In the genomic region with DNA sequence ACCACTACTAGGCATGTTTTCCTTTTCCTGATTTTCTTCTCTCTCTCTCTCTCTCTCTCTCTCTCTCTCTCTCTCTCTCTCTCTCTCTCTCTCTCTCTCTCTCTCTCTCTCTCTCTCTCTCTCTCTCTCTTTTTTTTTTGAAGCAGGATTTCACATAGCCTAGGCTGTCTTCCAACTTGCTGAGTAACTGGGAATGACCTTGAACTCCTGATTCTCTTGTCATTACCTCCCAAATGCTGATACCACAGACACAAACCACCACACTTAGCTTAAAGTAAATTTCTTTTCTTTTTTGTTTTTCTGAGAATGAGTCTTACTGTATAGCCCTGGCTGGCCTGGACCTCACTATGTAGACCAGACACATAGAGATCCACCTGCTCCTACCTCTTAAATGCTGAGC, we compare ENCODE assay signal across 24 mouse cellular contexts. TPM values are rescaled to one million over a fixed set of nuclear protein-coding genes. Genes with fewer than 3 reads are reported as not detected.
DNase-seq lines count a peak whose midpoint lies in the region; TF ChIP-seq lines count a peak whose summit lies in the region.
"Had no signal": no experiment of that assay in that cellular context is flagged by ENCODE, and none has a peak within 500 bp of the region (broad histone marks: within the 10 kb centered on the region; RNA-seq: fewer than 3 reads in every experiment).

No protein-coding gene starts in this region.

- TF ChIP-seq CTCF in liver, adult 2 months (IDR thresholded peaks at IDR 0.05; ENCODE audit: low read depth, low read length), result no peak

- H3K4me1 ChIP-seq in liver, adult 2 months (ENCODE audit: control insufficient read depth, insufficient read depth, low read length), result peaks cover 15% of the 10 kb centered on the region
- peaks cover 5% of the 10 kb centered on the region for H3K4me1 ChIP-seq in brown adipose tissue, adult 24 weeks (ENCODE audit: control insufficient read depth, insufficient read depth, insufficient read length, low read length)

- DNase-seq in adrenal gland, postnatal 36 days, result peak; percentile 22 to 57
- no peak for DNase-seq in adrenal gland, postnatal 4 days (ENCODE audit: low spot score in 2 of 2)
- DNase-seq in liver, adult 2 months (ENCODE audit: extremely low read depth, low read depth, low spot score), result peak; percentile 91
- DNase-seq in liver, result no peak
- peak; percentile 29 for DNase-seq in 3T3-L1 (ENCODE audit: low read depth, low spot score)
- no peak for DNase-seq in kidney, adult 11 months
- no peak for DNase-seq in cerebellum, postnatal 4 days (ENCODE audit: low spot score in 2 of 2)
- DNase-seq: cerebellum, adult 11 months; cerebellum, postnatal 14 days; embryo, embryonic 11 days; kidney, adult 8-10 months; kidney, postnatal 14 days; layer of hippocampus, postnatal 36 days; right cerebral cortex, postnatal 4 days had no signal

- no peak overlapping the region for H3K4me3 ChIP-seq in liver, adult 2 months (ENCODE audit: insufficient read depth, low read depth, low read length)
- no peak overlapping the region for H3K4me3 ChIP-seq in brown adipose tissue, adult 24 weeks (ENCODE audit: insufficient read depth, low read depth, low read length)
- H3K4me3 ChIP-seq: forebrain, embryonic 15.5 days; layer of hippocampus, adult 2 months; neural tube, embryonic 12.5 days had no signal

- no peak for TF ChIP-seq POLR2A in liver, adult 2 months (IDR thresholded peaks at IDR 0.05; ENCODE audit: extremely low read depth, insufficient read depth, low read length)

- no peaks in the 10 kb centered on the region for H3K27me3 ChIP-seq in liver, adult 2 months (ENCODE audit: control insufficient read depth, insufficient read depth, low read length)
- H3K27me3 ChIP-seq: forebrain, embryonic 15.5 days; neural tube, embryonic 12.5 days had no signal

- H3K27ac ChIP-seq in liver, adult 2 months (replicated peaks; ENCODE audit: insufficient read depth, low read depth, low read length), result peak overlapping the region; percentile 89
- H3K27ac ChIP-seq in brown adipose tissue, adult 24 weeks (replicated peaks; ENCODE audit: low read depth, low read length), result peak overlapping the region; percentile 80
- H3K27ac ChIP-seq: forebrain, embryonic 15.5 days; layer of hippocampus, adult 2 months; neural tube, embryonic 12.5 days; stomach, postnatal 0 days had no signal

- H3K9ac ChIP-seq in liver, adult 2 months (ENCODE audit: low read depth, low read length), result peak overlapping the region; percentile 29; the same call in 1 of the 2 replicates
- H3K9ac ChIP-seq: forebrain, embryonic 15.5 days; neural tube, embryonic 12.5 days had no signal

- H3K79me2 ChIP-seq in liver, adult 2 months (ENCODE audit: control insufficient read depth, insufficient read depth, low read length), result peaks cover 12% of the 10 kb centered on the region; the same call in 1 of the 2 replicates

- H3K36me3 ChIP-seq in liver, adult 2 months (ENCODE audit: control insufficient read depth, insufficient read depth, low read length), result no peaks in the 10 kb centered on the region; the same call in 1 of the 2 replicates

RNA-seq across cellular contexts. Expression of a gene that starts 4.0 kb away (rescaled TPM):
- 100 to 1,000 TPM in 1 of 2 experiments, 10 to 100 TPM in 1; 86.1 to 103 TPM for total RNA-seq in adrenal gland, postnatal 36 days (2021)
- total RNA-seq in adrenal gland, postnatal 4 days (2021), result 10 to 100 TPM; 66.0 to 70.6 TPM
- 56.1 and 56.6 TPM in 2 replicates for total RNA-seq in liver, adult 2 months (2014; rRNA removed)
- polyA plus RNA-seq in liver, adult 2 months (2012; rRNA removed), result 28.6 and 39.1 TPM in 2 replicates
- 46.6 and 46.8 TPM in 2 replicates for polyA plus RNA-seq in brown adipose tissue, adult 24 weeks (2012; ENCODE audit: insufficient read depth, insufficient read length, missing spikeins)

RNA-seq across cellular contexts. Expression of a gene that starts 15.2 kb away (rescaled TPM):
- total RNA-seq in adrenal gland, postnatal 36 days (2021), result 1 to 10 TPM; 6.6 to 7.7 TPM
- total RNA-seq in adrenal gland, postnatal 4 days (2021), result 1 to 10 TPM; 8.9 to 9.2 TPM
- total RNA-seq in liver, adult 2 months (2014; rRNA removed), result 1.4 and 2.2 TPM in 2 replicates
- 1.7 and 2.1 TPM in 2 replicates for polyA plus RNA-seq in liver, adult 2 months (2012; rRNA removed)
- polyA plus RNA-seq in brown adipose tissue, adult 24 weeks (2012; ENCODE audit: insufficient read depth, insufficient read length, missing spikeins), result 8.8 and 12.4 TPM in 2 replicates

RNA-seq across cellular contexts. Expression of a gene that starts 34.4 kb away (rescaled TPM):
- total RNA-seq in adrenal gland, postnatal 36 days (2021), result under 1 TPM in 1 of 2 experiments, not detected in 1; 0.56 TPM
- not detected for total RNA-seq in adrenal gland, postnatal 4 days (2021)
- total RNA-seq in liver, adult 2 months (2014; rRNA removed), result not detected in 2 replicates
- not detected in 2 replicates for polyA plus RNA-seq in liver, adult 2 months (2012; rRNA removed)
- polyA plus RNA-seq in brown adipose tissue, adult 24 weeks (2012; ENCODE audit: insufficient read depth, insufficient read length, missing spikeins), result not detected in 2 replicates
- total RNA-seq: gastrocnemius, postnatal 25 days; layer of hippocampus, adult 2 months had no signal
- polyA plus RNA-seq: forebrain, embryonic 15.5 days; heart, embryonic 11.5 days; hindbrain, embryonic 11.5 days; midbrain, embryonic 11.5 days; neural tube, embryonic 12.5 days; stomach, postnatal 0 days had no signal

RNA-seq across cellular contexts. Expression of a gene that starts 53.0 kb away (rescaled TPM):
- total RNA-seq in adrenal gland, postnatal 36 days (2021), result under 1 TPM in 1 of 2 experiments, not detected in 1; 0.36 TPM
- total RNA-seq in adrenal gland, postnatal 4 days (2021), result 1 to 10 TPM in 1 of 2 experiments, not detected in 1; 1.4 TPM
- not detected in 2 replicates for total RNA-seq in liver, adult 2 months (2014; rRNA removed)
- 0.06 TPM in 1 of 2 replicates, not detected in the other for polyA plus RNA-seq in liver, adult 2 months (2012; rRNA removed)
- not detected in 2 replicates for polyA plus RNA-seq in brown adipose tissue, adult 24 weeks (2012; ENCODE audit: insufficient read depth, insufficient read length, missing spikeins)
- total RNA-seq: gastrocnemius, postnatal 25 days; layer of hippocampus, adult 2 months; layer of hippocampus, postnatal 36 days; left cerebral cortex, postnatal 25 days had no signal

Comparison
In these comparisons a context has a peak if more than half of its experiments do, and no peak if none do; other contexts are left out.
1. DNase-seq: peak in adrenal gland, postnatal 36 days (2 of 2), liver, adult 2 months (single experiment) and 3T3-L1 (single experiment); none in adrenal gland, postnatal 4 days (0 of 2), liver (single experiment), kidney, adult 11 months (single experiment) and cerebellum, postnatal 4 days (0 of 2).